Mouse (Mus musculus) heart, adult 2 months (tissue): Measurements from ENCODE around the gene Gp1ba.

Experiments
- CTCF ChIP-seq: fragments of 200-600 bp; IDR thresholded peaks from 2 replicates; pipeline ENCODE4 v1.8.1; 2022; ENCODE audit warnings: antibody characterized with exemption, mild to moderate bottlenecking, moderate library complexity
- POLR2A ChIP-seq: fragments of 200-500 bp; IDR thresholded peaks from 2 replicates; pipeline ENCODE4 v1.6.1; 2011; ENCODE audit warnings: mild to moderate bottlenecking, low read depth, low read length, control low read depth; ENCODE audit not compliant: insufficient read depth

DNA sequence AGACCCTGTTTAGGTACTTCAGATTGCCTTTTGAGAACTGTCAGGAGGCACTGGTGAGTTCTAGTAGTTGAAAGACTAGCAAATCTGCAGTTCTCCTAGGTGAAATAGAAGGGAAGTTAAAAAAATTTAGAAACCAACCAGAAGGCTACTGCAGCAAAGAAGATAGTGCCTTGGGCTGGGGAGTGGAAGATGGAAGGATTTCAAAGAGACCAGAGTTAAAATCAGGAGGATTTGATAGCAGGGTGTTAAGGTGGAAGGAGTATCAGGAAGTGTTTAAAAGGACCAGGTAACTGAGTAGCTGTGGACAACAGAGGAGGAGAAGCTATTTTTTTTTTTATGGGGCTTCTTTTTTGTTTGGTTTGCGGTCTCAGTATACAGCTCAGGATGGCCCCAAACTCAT lies 1.2 kb upstream of the Gp1ba start:
- TF ChIP-seq POLR2A (no peak), CTCF (no peak)
